Mouse (Mus musculus) hindbrain, embryonic 11.5 days (tissue): ENCODE results near the gene Olfr1511. TPM values are rescaled to one million over a fixed set of nuclear protein-coding genes. Genes with fewer than 3 reads are reported as not detected.

Source experiments
- ATAC-seq: fragments of 200-750 bp; cut with Nextera tagmentation; 2 replicates; pipeline ENCODE4 v1.8.0; 2017; ENCODE audit warnings: mild to moderate bottlenecking, moderate TSS enrichment, moderate library complexity; ENCODE audit not compliant: low FRiP score
- DNase-seq: peaks from one replicate; pipeline ENCODE4 v3.0.0-alpha.2; 2015; ENCODE audit warnings: low spot score
- H3K27ac ChIP-seq: fragments of 300-500 bp; sonication (generic); 2 replicates; pipeline ENCODE4 v1.5.1; 2014; ENCODE audit warnings: mild to moderate bottlenecking, low read depth, low read length
- H3K27me3 ChIP-seq: fragments of 300-500 bp; sonication (generic); 2 replicates; pipeline ENCODE4 v1.6.1; 2014; ENCODE audit warnings: mild to moderate bottlenecking, low read length, moderate library complexity, mixed read lengths; ENCODE audit not compliant: control insufficient read depth, insufficient read depth
- H3K36me3 ChIP-seq: fragments of 300-500 bp; sonication (generic); 2 replicates; pipeline ENCODE4 v1.6.1; 2014; ENCODE audit warnings: mild to moderate bottlenecking, low read length, moderate library complexity, mixed read lengths; ENCODE audit not compliant: control insufficient read depth, insufficient read depth
- H3K4me1 ChIP-seq: fragments of 300-500 bp; sonication (generic); replicated peaks from 2 replicates; pipeline ENCODE4 v1.6.1; 2014; ENCODE audit warnings: low read length, mixed read lengths; ENCODE audit not compliant: control insufficient read depth, insufficient read depth
- H3K4me2 ChIP-seq: fragments of 300-500 bp; sonication (generic); replicated peaks from 2 replicates; pipeline ENCODE4 v1.6.1; 2014; ENCODE audit warnings: mild to moderate bottlenecking, low read depth, low read length
- H3K4me3 ChIP-seq: fragments of 300-500 bp; sonication (generic); 2 replicates; pipeline ENCODE4 v1.5.1; 2014; ENCODE audit warnings: low read depth, low read length
- H3K9ac ChIP-seq: fragments of 300-500 bp; sonication (generic); 2 replicates; pipeline ENCODE4 v1.6.1; 2014; ENCODE audit warnings: low read depth, low read length
- H3K9me3 ChIP-seq: fragments of 300-500 bp; sonication (generic); 2 replicates; pipeline ENCODE4 v1.6.1; 2016; ENCODE audit warnings: low read length; ENCODE audit not compliant: control insufficient read depth
- WGBS: fragments of 180-500 bp; shearing (Covaris S2); extraction: QIAGEN DNeasy Blood & Tissue Kit; methylation state at CpG from one replicate; pipeline ENCODE4 v1.1.7; 2014; 5-methylcytosine and 5-hydroxymethylcytosine counted together
- polyA plus RNA-seq: library from polyadenylated mRNA; unstranded; fragments of >200 nt; fragmentation: Nextera tagmentation; extraction: Ambion mirVana; gene quantifications from 2 replicates; pipeline ENCODE4 v1.2.1, GENCODE M21; 2014

Gene Olfr1511
- polyA plus RNA-seq, 1 experiment from 2014 or later, result not detected

- Histone ChIP-seq H3K36me3 (no peaks in the 10 kb centered on the region), H3K9ac (no peak within 1 kb of the TSS), H3K9me3 (no peaks in the 10 kb centered on the region), H3K4me2 (no peak within 1 kb of the TSS), H3K4me3 (no peak within 1 kb of the TSS), H3K4me1 (no peaks in the 10 kb centered on the region), H3K27ac (no peak within 1 kb of the TSS), H3K27me3 (no peaks in the 10 kb centered on the region)
- DNase-seq (no peak), ATAC-seq (no peak)
- WGBS, result 82% methylated on average over 4 of the region's 4 CpGs
These were observed 40.9 kb downstream of the Olfr1511 start, which contains the start of gene Olfr1513 for GRCm38 (mm10) chr14:52356308-52356707. Gene Olfr1513 (minus strand): TSS chr14:52356408.

Other genes with a start within 250 kb of the Olfr1511 start
- gene Supt16, start 200.0 kb downstream of the Olfr1511 start, polyA plus RNA-seq, result 84.2 and 128 TPM in 2 replicates
- gene Chd8, start 139.6 kb downstream of the Olfr1511 start, polyA plus RNA-seq, result 54.9 and 62.3 TPM in 2 replicates
- gene Tox4, start 118.2 kb downstream of the Olfr1511 start, polyA plus RNA-seq, result 55.3 and 60.1 TPM in 2 replicates
- gene Rab2b, start 117.8 kb downstream of the Olfr1511 start, polyA plus RNA-seq, result 44.1 and 45.2 TPM in 2 replicates
- 46.0 and 48.7 TPM in 2 replicates for gene Mettl3, start 92.3 kb downstream of the Olfr1511 start, polyA plus RNA-seq
- gene Sall2, start 68.6 kb downstream of the Olfr1511 start, polyA plus RNA-seq, result 37.7 and 45.0 TPM in 2 replicates
- not detected in 2 replicates for gene Olfr1513, start 41.0 kb downstream of the Olfr1511 start, polyA plus RNA-seq
- gene Olfr1512, start 18.2 kb downstream of the Olfr1511 start, polyA plus RNA-seq, result not detected in 2 replicates
- not detected in 2 replicates for gene Olfr1510, start 17.0 kb upstream of the Olfr1511 start, polyA plus RNA-seq
- not detected in 2 replicates for gene Olfr1509, start 45.6 kb upstream of the Olfr1511 start, polyA plus RNA-seq
- gene Olfr1508, start 70.1 kb upstream of the Olfr1511 start, polyA plus RNA-seq, result not detected in 2 replicates
- gene Olfr1507, start 98.4 kb upstream of the Olfr1511 start, polyA plus RNA-seq, result not detected in 2 replicates